Mouse (Mus musculus) embryo, embryonic 11 days (tissue): ENCODE measurements at regions not wholly inside any gene's neighbourhood (a gene's known extent, or its start where the extent isn't known, plus 50 kb on each side); places are given as distances from the start of the nearest gene placed in this dataset.

Experiments
- DNase-seq: peaks from one replicate; pipeline ENCODE4 v3.0.0-alpha.2; 2015

DNA sequence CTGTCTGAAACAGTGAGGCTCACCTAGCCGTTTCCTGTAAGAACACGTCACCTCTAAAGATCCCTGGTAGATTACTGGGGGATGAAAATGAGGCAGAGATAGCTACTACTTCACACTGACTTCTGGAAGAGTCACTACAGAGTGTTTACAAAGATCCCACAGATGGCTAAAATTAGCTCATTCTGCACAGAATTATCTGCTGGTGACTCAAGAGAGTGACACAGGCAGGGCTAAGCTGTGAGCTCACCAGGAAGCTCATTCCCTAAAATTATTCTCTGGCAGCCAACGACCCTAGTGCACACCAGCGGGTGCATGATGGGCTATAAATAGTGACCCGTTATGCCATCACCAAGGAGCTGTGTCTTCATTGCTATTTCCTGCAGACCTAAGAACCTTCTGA lies 53.2 kb upstream of the Ddah1 start:
- DNase-seq, result no peak

DNA sequence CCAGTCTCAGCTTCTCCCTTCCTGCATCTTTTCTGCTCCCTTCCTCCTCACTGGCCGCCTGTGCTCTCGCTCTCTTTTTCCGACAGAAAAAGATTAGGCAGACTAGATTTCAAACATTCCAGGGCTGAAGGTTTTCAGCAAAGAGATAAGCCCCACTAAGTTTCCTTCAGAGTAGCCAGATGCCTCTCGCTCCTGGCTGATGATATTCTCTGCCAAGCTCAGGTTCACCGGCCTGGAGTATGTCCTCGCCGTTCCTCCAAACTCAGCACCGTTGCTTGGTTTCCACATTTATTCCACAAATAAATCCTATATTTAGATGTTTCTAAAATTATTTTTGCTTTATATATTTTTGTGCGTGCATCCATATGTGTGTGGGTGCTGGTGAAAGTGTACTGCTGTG lies 54.3 kb upstream of the Ccn1 start:
- DNase-seq, result no peak

DNA sequence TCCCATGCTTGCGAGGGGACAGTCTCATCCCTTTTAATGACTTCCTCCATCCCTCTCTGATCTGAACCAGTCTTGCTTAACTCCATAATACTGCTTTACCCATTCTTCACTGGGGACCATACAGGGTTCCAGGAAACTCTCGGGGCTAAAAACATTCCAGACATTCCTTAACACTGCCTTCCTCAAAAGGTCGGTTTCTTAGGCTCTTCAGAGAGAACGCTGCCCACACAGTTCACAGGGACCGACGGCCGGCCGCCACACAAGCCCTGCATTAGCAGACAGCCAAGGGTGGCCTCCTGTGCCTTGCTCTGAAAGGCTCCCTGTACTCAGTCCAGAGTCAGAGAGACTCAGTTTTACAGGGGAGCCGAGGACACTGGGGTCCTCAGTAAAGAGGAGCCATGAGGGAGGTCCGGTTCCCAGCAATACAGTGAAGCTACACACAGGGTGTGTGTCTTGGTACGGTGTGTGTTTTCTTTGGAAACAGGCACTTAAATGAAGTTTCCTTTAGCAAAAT lies 53.7 kb upstream of the Ccn1 start:
- DNase-seq, result peak; percentile 70

DNA sequence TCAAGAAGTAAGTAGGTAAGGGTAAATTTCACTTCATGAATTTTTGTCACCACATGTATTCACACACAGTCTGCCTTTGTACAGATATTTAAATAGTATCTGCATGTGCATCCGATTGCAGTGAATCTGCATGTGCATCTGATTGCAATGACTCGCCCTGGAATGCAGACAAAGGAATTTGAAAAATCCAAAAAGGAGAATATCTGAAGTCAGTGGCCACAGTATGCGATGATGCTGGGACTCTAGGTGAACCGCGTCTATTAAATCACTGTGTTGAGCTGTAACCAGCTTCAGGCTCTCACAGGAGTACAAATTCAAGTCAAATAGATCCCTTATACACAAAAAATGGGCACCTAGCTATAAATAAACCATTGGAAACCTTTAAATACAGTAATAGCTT lies 53.0 kb upstream of the Ccn1 start:
- DNase-seq, result no peak

DNA sequence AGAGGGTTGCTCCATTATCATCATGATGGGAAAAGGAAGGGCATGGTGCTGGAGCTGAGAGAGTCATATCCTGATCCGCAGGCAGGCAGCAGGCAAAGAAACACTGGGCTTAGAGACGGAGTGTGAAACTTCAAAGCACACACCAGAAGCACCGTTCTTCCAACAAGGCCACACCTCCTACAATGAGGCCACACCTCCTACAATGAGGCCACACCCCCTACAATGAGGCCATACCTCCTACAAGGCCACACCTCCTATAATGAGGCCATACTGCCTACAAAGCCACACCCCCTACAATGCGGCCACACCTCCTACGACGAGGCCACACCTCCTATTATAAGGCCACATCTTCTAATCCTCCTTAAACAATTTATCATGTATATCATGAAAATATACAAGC lies 52.2 kb upstream of the Ccn1 start:
- no peak for DNase-seq
